Mouse (Mus musculus) MN1 (cell line): ENCODE data around the gene Adrm1.

ENCODE experiments used
- DNase-seq: peaks from one replicate; pipeline ENCODE4 v3.0.0-alpha.2; 2016; ENCODE audit warnings: low spot score

Adrm1 gene

GRCm38 (mm10) chr2:180218677-180219076 lies 47.4 kb downstream of the Adrm1 start:
- DNase-seq, result peak; percentile 58

DNA sequence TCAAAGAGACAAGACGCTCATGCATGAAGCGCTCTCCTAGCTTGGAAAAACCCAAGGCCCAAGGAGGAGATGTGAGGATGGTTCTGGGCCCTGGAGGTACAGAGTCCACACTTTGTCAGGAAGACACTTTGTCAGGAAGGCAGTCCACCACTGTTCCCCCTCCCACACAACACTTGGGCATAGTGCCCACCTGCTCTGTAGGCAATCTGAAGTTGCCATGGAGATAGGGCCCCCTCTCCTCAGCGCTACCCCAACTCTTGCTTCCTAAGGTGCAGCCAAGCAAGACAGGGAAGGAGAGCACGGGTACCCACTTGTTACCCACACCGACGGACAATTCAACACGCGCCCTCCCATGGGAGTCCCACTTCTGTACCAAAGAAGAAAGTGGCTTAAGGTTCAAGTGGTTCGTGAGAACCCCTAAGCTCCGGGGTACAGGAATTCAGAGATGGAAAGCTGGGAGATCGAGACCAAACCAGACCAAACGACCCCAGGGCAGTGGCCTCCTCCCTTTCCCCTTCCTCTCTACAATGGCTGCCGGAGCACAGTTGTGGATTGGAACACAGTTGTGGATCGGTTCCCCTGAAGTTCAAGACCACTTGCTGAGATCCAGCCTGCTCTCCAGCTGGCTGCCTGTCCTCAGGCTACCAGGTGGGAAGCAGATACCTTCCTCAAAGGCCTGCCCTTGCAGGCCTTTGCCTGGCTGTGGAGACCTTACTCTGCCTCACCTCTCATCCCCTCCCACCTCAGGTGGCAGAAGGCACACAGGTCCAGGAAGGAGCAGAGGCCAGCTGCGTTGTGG lies 48.1 kb downstream of the Adrm1 start:
- DNase-seq, result no peak

DNA sequence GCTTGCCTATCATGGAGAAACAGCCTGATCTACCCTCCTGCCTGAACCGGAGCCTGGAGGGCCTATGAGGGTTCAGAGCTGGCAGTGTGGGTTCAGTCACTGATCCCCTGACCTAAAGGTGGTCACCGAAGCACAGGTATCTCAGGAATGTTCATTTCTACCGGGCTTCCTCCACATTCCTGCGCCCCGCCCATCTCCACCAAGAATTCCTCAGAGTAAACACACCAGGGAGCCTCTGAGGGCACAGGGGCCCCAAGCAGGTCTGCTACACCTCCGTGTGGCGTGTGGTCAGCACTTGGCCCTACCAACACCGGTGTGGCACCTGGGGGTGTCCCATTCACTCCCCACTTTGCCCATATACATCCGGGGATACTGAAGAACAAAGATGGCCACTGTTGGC lies 48.9 kb downstream of the Adrm1 start:
- no peak for DNase-seq

DNA sequence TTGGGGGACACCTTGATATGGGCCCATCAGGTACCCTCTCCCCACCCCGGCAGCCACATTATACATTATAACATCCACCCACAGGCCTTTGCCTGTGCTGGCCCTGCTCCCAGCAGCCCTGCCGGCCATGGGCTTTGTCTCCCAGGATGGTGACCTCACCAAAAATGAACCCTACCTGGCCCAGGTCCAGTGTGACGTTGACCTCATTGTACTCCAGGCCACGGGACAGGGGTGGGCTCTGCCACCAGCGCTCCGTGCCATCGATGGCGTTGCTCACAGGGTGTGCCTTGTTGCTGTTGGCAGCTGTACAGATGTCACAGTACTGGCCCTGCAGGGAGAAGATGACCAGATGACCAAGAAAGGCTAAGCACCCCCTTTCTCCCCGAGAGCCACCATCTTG lies 49.8 kb downstream of the Adrm1 start:
- peak; percentile 65 for DNase-seq

DNA sequence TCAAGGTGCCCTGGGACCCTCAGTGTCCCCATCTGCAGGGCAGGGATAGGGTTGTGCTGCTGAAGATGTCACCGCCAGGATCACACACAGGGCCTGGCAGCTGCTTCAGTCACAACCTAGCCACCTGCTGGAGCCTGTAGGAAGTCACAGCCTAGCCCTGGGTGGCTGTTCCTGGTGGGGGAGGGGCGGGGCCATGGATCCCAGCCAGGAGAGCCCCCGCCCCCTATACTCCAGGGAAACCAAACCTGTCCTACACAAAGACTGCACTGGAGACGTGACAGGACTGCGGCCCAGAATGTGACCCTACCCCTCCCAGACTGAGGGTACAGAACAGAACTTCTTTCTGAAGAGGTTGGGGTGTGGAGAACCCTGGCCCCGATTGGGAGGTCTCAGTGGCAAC lies 51.0 kb downstream of the Adrm1 start:
- peak; percentile 77 for DNase-seq

- DNase-seq, result no peak
These were observed 53.4 kb downstream of the Adrm1 start for GRCm38 (mm10) chr2:180224647-180225043.

DNA sequence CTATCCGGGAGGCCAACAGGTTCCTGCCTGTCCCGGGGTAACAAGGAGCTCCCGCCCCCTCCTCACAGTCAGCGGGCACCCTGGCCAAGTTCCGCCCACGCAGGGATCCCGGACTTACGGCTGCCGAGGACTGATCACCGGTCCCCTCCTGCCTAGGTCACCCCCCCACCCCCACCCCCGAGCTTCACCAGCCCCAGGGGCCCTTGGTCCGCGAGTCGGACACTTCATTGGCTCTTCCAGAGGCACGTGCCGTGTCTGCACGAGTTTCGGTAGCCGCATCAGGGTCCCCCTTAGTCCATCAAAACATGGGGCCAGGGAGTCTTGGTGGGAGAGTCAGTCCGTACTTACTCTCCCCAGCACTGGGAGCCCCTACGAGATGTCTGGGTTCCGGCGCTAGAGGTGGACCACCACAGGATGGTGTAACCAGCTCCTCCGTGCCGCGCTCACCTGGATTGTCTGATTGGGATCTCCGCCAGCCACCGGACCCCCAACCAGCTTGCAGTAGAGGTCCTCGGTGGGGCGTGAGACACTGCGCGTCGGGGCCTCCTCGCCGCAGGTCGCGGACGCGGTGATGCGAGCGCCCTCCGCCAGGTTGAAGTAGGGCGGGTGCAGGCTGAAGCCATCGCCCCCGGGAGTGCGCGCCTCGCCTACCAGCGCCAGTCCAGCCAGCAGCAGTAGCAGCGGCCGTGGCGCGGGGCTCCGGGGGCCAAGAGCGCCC lies 53.9 kb downstream of the Adrm1 start:
- DNase-seq, result peak; percentile 65
